Mouse (Mus musculus) thymus, postnatal 0 days (tissue): ENCODE measurements around the gene Gm21454. TPM values are rescaled to one million over a fixed set of nuclear protein-coding genes. Genes with fewer than 3 reads are reported as not detected.
"Not testable (repeated sequence)": the region's sequence is repeated elsewhere in the genome, so short reads cannot be mapped to it uniquely, and the experiment has no call there.

Experiments used
- DNase-seq: peaks from one replicate; pipeline ENCODE4 v3.0.0-alpha.2; 2015; ENCODE audit warnings: low spot score
- polyA plus RNA-seq: library from polyadenylated mRNA; unstranded; fragments of >200 nt; fragmentation: Nextera tagmentation; extraction: Ambion mirVana; gene quantifications from 2 replicates; pipeline ENCODE4 v1.2.1, GENCODE M21; 2015

Gm21454 gene
- not detected in 2 replicates for polyA plus RNA-seq

GRCm38 (mm10) chrY:13252091-13252490, at the start of gene Gm21454, which contains the start of gene Gm21440:
Gene Gm21454 (plus strand): TSS chrY:13252442.
Gene Gm21440 (plus strand): TSS chrY:13252391.
- DNase-seq = not testable (repeated sequence)

GRCm38 (mm10) chrY:13223828-13224227, 28.4 kb upstream of the Gm21454 start, which contains the start of gene Gm21828:
Gene Gm21828 (minus strand): TSS chrY:13223928.
- DNase-seq = not testable (repeated sequence)

GRCm38 (mm10) chrY:13348963-13349362, 96.7 kb downstream of the Gm21454 start, which contains the start of gene Gm21725:
Gene Gm21725 (minus strand): TSS chrY:13349063.
- not testable (repeated sequence) for DNase-seq

Other genes starting within 250 kb of the Gm21454 start
- gene Gm20807, start 209.6 kb upstream of the Gm21454 start, polyA plus RNA-seq = not detected in 2 replicates
- gene Gm21891, start 119.0 kb upstream of the Gm21454 start, polyA plus RNA-seq = not detected in 2 replicates
- gene Gm21425, start 90.5 kb upstream of the Gm21454 start, polyA plus RNA-seq = not detected in 2 replicates
- gene Gm21828, start 28.5 kb upstream of the Gm21454 start, polyA plus RNA-seq = not detected in 2 replicates
- not detected in 2 replicates for gene Gm21440, start 51 bp upstream of the Gm21454 start, polyA plus RNA-seq
- not detected in 2 replicates for gene Gm21725, start 96.6 kb downstream of the Gm21454 start, polyA plus RNA-seq
- not detected in 2 replicates for gene Gm21866, start 213.1 kb downstream of the Gm21454 start, polyA plus RNA-seq
- gene Gm20773, start 241.6 kb downstream of the Gm21454 start, polyA plus RNA-seq = not detected in 2 replicates